ENCODE assay signal across 14 mouse cellular contexts in the genomic region with DNA sequence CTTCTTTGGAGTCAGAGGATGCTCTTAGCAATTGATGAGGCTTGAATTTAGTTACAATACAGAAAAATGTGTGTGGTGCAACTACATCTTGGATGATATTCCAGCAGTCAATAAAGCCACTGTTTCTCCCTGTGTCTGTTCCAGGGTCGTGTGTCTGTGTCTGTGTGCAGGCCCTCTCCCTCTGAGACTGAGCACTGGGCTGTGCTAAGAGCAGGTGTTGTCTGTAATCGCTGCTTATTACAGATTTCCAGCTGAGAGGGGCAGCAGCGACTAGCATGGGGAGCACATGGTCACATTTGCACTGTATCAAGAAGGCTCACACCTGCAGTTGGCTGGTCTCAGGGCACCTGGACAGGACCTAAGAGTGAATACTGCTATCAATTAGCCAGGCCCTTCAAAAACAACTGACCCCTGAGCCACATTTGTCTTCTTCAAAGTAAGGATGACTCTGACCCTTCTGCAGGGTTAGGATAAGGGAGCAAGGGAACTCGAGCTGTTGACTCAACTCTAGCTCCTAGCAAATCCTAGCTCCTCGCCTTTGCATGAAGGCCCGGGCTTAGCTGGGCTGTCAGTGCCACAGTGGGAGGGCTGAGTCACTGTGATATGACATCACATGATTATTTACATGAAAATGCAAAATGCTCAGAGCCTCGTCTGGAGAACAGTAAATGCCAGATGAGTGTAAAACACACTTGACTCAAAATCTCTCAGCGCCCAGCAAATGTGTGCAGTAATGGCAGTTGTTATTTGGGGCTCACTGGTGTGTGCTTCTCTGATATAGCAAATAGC.
DNase-seq lines count a peak whose midpoint lies in the region; ATAC-seq lines count a peak whose summit lies in the region.
"Had no signal": no experiment of that assay in that cellular context is flagged by ENCODE, and none has a peak within 500 bp of the region (broad histone marks: within the 10 kb centered on the region; RNA-seq: fewer than 3 reads in every experiment).

No protein-coding gene starts in this region.

- no peak for ATAC-seq in hindbrain, embryonic 13.5 days (ENCODE audit: low FRiP score)
- no peak for ATAC-seq in hindbrain, embryonic 11.5 days (ENCODE audit: low FRiP score)
- no peak for ATAC-seq in midbrain, embryonic 14.5 days (ENCODE audit: low FRiP score, low TSS enrichment)
- ATAC-seq in forebrain, embryonic 14.5 days: no peak
- peak; percentile 27 for ATAC-seq in hindbrain, embryonic 16.5 days

- no peak overlapping the region for H3K4me3 ChIP-seq in hindbrain, embryonic 13.5 days
- H3K4me3 ChIP-seq in hindbrain, embryonic 11.5 days (ENCODE audit: low read depth, low read length): no peak overlapping the region
- no peak overlapping the region for H3K4me3 ChIP-seq in midbrain, embryonic 14.5 days (replicated peaks; ENCODE audit: low read depth, low read length)
- H3K4me3 ChIP-seq in midbrain, embryonic 10.5 days: no peak overlapping the region
- H3K4me3 ChIP-seq in forebrain, embryonic 14.5 days (ENCODE audit: low read depth, low read length): no peak overlapping the region
- no peak overlapping the region for H3K4me3 ChIP-seq in hindbrain, embryonic 16.5 days (ENCODE audit: low read length)
- H3K4me3 ChIP-seq: embryonic facial prominence, embryonic 15.5 days had no signal

- no peak overlapping the region for H3K9ac ChIP-seq in hindbrain, embryonic 13.5 days
- H3K9ac ChIP-seq in hindbrain, embryonic 11.5 days (ENCODE audit: low read depth, low read length): no peak overlapping the region
- no peak overlapping the region for H3K9ac ChIP-seq in midbrain, embryonic 14.5 days (replicated peaks; ENCODE audit: low read length)
- H3K9ac ChIP-seq in forebrain, embryonic 14.5 days (ENCODE audit: low read length): no peak overlapping the region
- no peak overlapping the region for H3K9ac ChIP-seq in hindbrain, embryonic 16.5 days (ENCODE audit: low read depth, low read length)
- H3K9ac ChIP-seq: embryonic facial prominence, embryonic 15.5 days; lung, embryonic 14.5 days had no signal

- H3K27me3 ChIP-seq in hindbrain, embryonic 13.5 days: no peaks in the 10 kb centered on the region
- H3K27me3 ChIP-seq in hindbrain, embryonic 11.5 days (ENCODE audit: control insufficient read depth, insufficient read depth, low read length): no peaks in the 10 kb centered on the region
- H3K27me3 ChIP-seq in midbrain, embryonic 14.5 days (ENCODE audit: control insufficient read depth, insufficient read depth, low read length): no peaks in the 10 kb centered on the region
- no peaks in the 10 kb centered on the region for H3K27me3 ChIP-seq in midbrain, embryonic 10.5 days (ENCODE audit: low read depth, poor library complexity, severe bottlenecking)
- no peaks in the 10 kb centered on the region for H3K27me3 ChIP-seq in forebrain, embryonic 14.5 days (replicated peaks; ENCODE audit: control insufficient read depth, insufficient read depth, low read length)
- H3K27me3 ChIP-seq in hindbrain, embryonic 16.5 days (replicated peaks; ENCODE audit: control insufficient read depth, insufficient read depth, low read length): no peaks in the 10 kb centered on the region
- H3K27me3 ChIP-seq: embryonic facial prominence, embryonic 15.5 days had no signal

- H3K4me1 ChIP-seq in hindbrain, embryonic 13.5 days (replicated peaks): peaks cover 22% of the 10 kb centered on the region
- no peaks in the 10 kb centered on the region for H3K4me1 ChIP-seq in hindbrain, embryonic 11.5 days (replicated peaks; ENCODE audit: control insufficient read depth, insufficient read depth, low read length)
- H3K4me1 ChIP-seq in midbrain, embryonic 14.5 days (ENCODE audit: control insufficient read depth, insufficient read depth, low read length): peaks cover 3% of the 10 kb centered on the region; the same call in 1 of the 2 replicates
- H3K4me1 ChIP-seq in midbrain, embryonic 10.5 days: no peaks in the 10 kb centered on the region; the same call in 1 of the 2 replicates
- H3K4me1 ChIP-seq in forebrain, embryonic 14.5 days (ENCODE audit: control insufficient read depth, insufficient read depth, low read length): 0 out of 2 replicates have a peak, but pooled peaks cover 2% of the 10 kb centered on the region
- peaks cover 2% of the 10 kb centered on the region; the same call in 1 of the 2 replicates for H3K4me1 ChIP-seq in hindbrain, embryonic 16.5 days (ENCODE audit: control insufficient read depth, insufficient read depth, low read depth, low read length)
- H3K4me1 ChIP-seq: embryonic facial prominence, embryonic 15.5 days had no signal

- H3K27ac ChIP-seq in hindbrain, embryonic 13.5 days: peak overlapping the region; percentile 35; the same call in 1 of the 2 replicates
- H3K27ac ChIP-seq in hindbrain, embryonic 11.5 days (ENCODE audit: low read depth, low read length): no peak overlapping the region
- peak overlapping the region; percentile 41; the same call in 1 of the 2 replicates for H3K27ac ChIP-seq in midbrain, embryonic 14.5 days (replicated peaks; ENCODE audit: low read depth, low read length)
- no peak overlapping the region for H3K27ac ChIP-seq in midbrain, embryonic 10.5 days (replicated peaks)
- no peak overlapping the region for H3K27ac ChIP-seq in forebrain, embryonic 14.5 days (ENCODE audit: low read depth, low read length)
- peak overlapping the region; percentile 29; the same call in 1 of the 2 replicates for H3K27ac ChIP-seq in hindbrain, embryonic 16.5 days (ENCODE audit: low read depth, low read length)
- H3K27ac ChIP-seq: embryonic facial prominence, embryonic 15.5 days had no signal

- H3K36me3 ChIP-seq in hindbrain, embryonic 13.5 days: no peaks in the 10 kb centered on the region
- H3K36me3 ChIP-seq in hindbrain, embryonic 11.5 days (ENCODE audit: control insufficient read depth, insufficient read depth, low read length): no peaks in the 10 kb centered on the region
- no peaks in the 10 kb centered on the region for H3K36me3 ChIP-seq in midbrain, embryonic 14.5 days (ENCODE audit: control insufficient read depth, insufficient read depth, low read length)
- H3K36me3 ChIP-seq in midbrain, embryonic 10.5 days: no peaks in the 10 kb centered on the region
- H3K36me3 ChIP-seq in forebrain, embryonic 14.5 days (ENCODE audit: control insufficient read depth, insufficient read depth, low read length): no peaks in the 10 kb centered on the region
- no peaks in the 10 kb centered on the region for H3K36me3 ChIP-seq in hindbrain, embryonic 16.5 days (ENCODE audit: control insufficient read depth, insufficient read depth, low read length)
- H3K36me3 ChIP-seq: embryonic facial prominence, embryonic 15.5 days had no signal

- no peaks in the 10 kb centered on the region for H3K9me3 ChIP-seq in hindbrain, embryonic 13.5 days
- no peaks in the 10 kb centered on the region for H3K9me3 ChIP-seq in hindbrain, embryonic 11.5 days (ENCODE audit: control insufficient read depth, low read length)
- no peaks in the 10 kb centered on the region for H3K9me3 ChIP-seq in midbrain, embryonic 14.5 days (ENCODE audit: control insufficient read depth, low read length)
- H3K9me3 ChIP-seq in midbrain, embryonic 10.5 days (replicated peaks): no peaks in the 10 kb centered on the region
- H3K9me3 ChIP-seq in forebrain, embryonic 14.5 days (replicated peaks; ENCODE audit: control insufficient read depth, low read length): no peaks in the 10 kb centered on the region
- H3K9me3 ChIP-seq in hindbrain, embryonic 16.5 days (ENCODE audit: control insufficient read depth, low read length): no peaks in the 10 kb centered on the region; the same call in 1 of the 2 replicates
- H3K9me3 ChIP-seq: embryonic facial prominence, embryonic 15.5 days had no signal

- H3K4me2 ChIP-seq in hindbrain, embryonic 13.5 days: no peak overlapping the region
- H3K4me2 ChIP-seq in hindbrain, embryonic 11.5 days (replicated peaks; ENCODE audit: low read depth, low read length): no peak overlapping the region
- H3K4me2 ChIP-seq in midbrain, embryonic 14.5 days (ENCODE audit: low read length): no peak overlapping the region
- no peak overlapping the region for H3K4me2 ChIP-seq in forebrain, embryonic 14.5 days (ENCODE audit: low read length)
- no peak overlapping the region for H3K4me2 ChIP-seq in hindbrain, embryonic 16.5 days (ENCODE audit: low read length)
- H3K4me2 ChIP-seq: embryonic facial prominence, embryonic 15.5 days; lung, embryonic 14.5 days had no signal

- WGBS in hindbrain, embryonic 13.5 days: 46% methylated on average over 8 of the region's 8 CpGs
- WGBS in hindbrain, embryonic 11.5 days: 58% methylated on average over 8 of the region's 8 CpGs
- 50% methylated on average over 8 of the region's 8 CpGs for WGBS in midbrain, embryonic 14.5 days
- WGBS in midbrain, embryonic 10.5 days: 71% methylated on average over 8 of the region's 8 CpGs
- 53% methylated on average over 8 of the region's 8 CpGs for WGBS in forebrain, embryonic 14.5 days
- WGBS in hindbrain, embryonic 16.5 days: 47% methylated on average over 8 of the region's 8 CpGs

- DNase-seq in hindbrain, embryonic 11.5 days (ENCODE audit: low spot score): no peak
- no peak for DNase-seq in midbrain, embryonic 14.5 days
- DNase-seq in midbrain, embryonic 10.5 days (ENCODE audit: low spot score): no peak
- peak; percentile 35 for DNase-seq in forebrain, embryonic 14.5 days (ENCODE audit: low spot score)
- no peak for DNase-seq in ovary, postnatal 14 days (ENCODE audit: low spot score)
- DNase-seq: adrenal gland, adult 2 months; cerebellum, adult 8-10 months; kidney, adult 8-10 months; kidney, postnatal 36 days; lung, embryonic 14.5 days; thymus, adult 2 months had no signal

Comparison
In these comparisons a context has a peak if more than half of its experiments do, and no peak if none do; other contexts are left out.
1. H3K27ac ChIP-seq: peak in hindbrain, embryonic 13.5 days (single experiment), midbrain, embryonic 14.5 days (single experiment) and hindbrain, embryonic 16.5 days (single experiment); none in hindbrain, embryonic 11.5 days (single experiment), midbrain, embryonic 10.5 days (single experiment) and forebrain, embryonic 14.5 days (single experiment).